Mouse (Mus musculus) CH12.LX (cell line): ENCODE results near the gene H2-DMa.

ENCODE experiments used
- CHD1 ChIP-seq: IDR thresholded peaks from 2 replicates; pipeline ENCODE4 v1.6.1; 2012; ENCODE audit warnings: low read depth, low read length, improper control_type of control experiment, inconsistent platforms
- CTCF ChIP-seq, 2 experiments: IDR thresholded peaks in 1 of 2; conservative IDR thresholded peaks in 1 of 2; 2 replicates each; pipeline ENCODE4 v1.5.1; 2011 to 2012; ENCODE audit warnings: low read depth in 2 of 2, low read length in 2 of 2, improper control_type of control experiment in 1 of 2, inconsistent platforms in 1 of 2, mild to moderate bottlenecking in 1 of 2, moderate library complexity in 1 of 2
- EP300 ChIP-seq: IDR thresholded peaks from 2 replicates; pipeline ENCODE4 v1.6.1; 2011; ENCODE audit warnings: low read length, improper control_type of control experiment
- MAFK ChIP-seq: IDR thresholded peaks from 2 replicates; pipeline ENCODE4 v1.6.1; 2011; ENCODE audit warnings: low read length, improper control_type of control experiment; ENCODE audit not compliant: insufficient replicate concordance
- MEF2A ChIP-seq: IDR thresholded peaks from 2 replicates; pipeline ENCODE4 v1.6.1; 2014; ENCODE audit warnings: low read depth, mild to moderate bottlenecking, inconsistent platforms, low read length, improper control_type of control experiment, borderline replicate concordance
- NELFE ChIP-seq: IDR thresholded peaks from 2 replicates; pipeline ENCODE4 v1.6.1; 2011; ENCODE audit warnings: low read depth, low read length, improper control_type of control experiment
- POLR2A ChIP-seq: IDR thresholded peaks from 2 replicates; pipeline ENCODE4 v1.6.1; 2011; ENCODE audit warnings: low read depth, mild to moderate bottlenecking, improper control_type of control experiment, low read length
- POLR2AphosphoS2 ChIP-seq: IDR thresholded peaks from 2 replicates; pipeline ENCODE4 v1.6.1; 2011; ENCODE audit warnings: low read depth, low read length, improper control_type of control experiment
- SIN3A ChIP-seq: IDR thresholded peaks from 2 replicates; pipeline ENCODE4 v1.6.1; 2012; ENCODE audit warnings: low read length, improper control_type of control experiment, inconsistent platforms
- TBP ChIP-seq: conservative IDR thresholded peaks from 2 replicates; pipeline ENCODE4 v1.6.1; 2011; ENCODE audit warnings: low read depth, low read length, improper control_type of control experiment
- TCF12 ChIP-seq: IDR thresholded peaks from 2 replicates; pipeline ENCODE4 v1.6.1; 2014; ENCODE audit warnings: low read depth, mild to moderate bottlenecking, inconsistent platforms, low read length, improper control_type of control experiment
- USF2 ChIP-seq: conservative IDR thresholded peaks from 2 replicates; pipeline ENCODE4 v1.6.1; 2011; ENCODE audit warnings: low read depth, low read length, improper control_type of control experiment
- ZC3H11A ChIP-seq: IDR thresholded peaks from 2 replicates; pipeline ENCODE4 v1.6.1; 2012; ENCODE audit warnings: low read depth, mild to moderate bottlenecking, inconsistent platforms, low read length, improper control_type of control experiment
- ZKSCAN1 ChIP-seq: IDR thresholded peaks from 2 replicates; pipeline ENCODE4 v1.6.1; 2012; ENCODE audit warnings: low read depth, inconsistent platforms, low read length, improper control_type of control experiment, borderline replicate concordance

DNA sequence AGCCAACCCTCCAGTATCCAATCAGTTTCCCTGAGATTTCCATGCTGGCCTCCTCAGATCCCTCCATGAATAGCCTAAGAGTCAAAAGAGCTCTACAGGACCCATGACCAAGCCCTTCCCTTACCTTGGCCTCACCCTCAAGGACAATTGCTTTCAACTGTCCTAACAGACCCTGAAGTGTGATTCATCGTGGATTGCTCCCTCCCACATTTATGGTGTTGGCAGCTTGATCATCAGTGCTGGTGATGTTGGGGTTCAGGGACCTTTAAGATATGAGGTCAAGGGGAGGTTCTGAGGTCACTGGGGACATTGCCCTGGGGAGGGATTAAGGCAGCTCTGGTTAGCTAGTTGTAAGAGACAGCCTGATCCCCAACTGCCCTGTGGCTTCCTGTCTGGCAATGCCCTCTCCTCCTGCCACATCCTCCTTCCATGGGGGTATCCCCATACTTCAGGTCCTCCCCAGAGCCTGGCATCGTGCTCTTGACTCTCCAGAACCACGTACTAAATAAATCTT is 22.8 kb upstream of the H2-DMa start:
- no peak for TF ChIP-seq POLR2A
- no peak for TF ChIP-seq MAFK
- no peak for TF ChIP-seq USF2
- TF ChIP-seq CHD1 = no peak
- TF ChIP-seq POLR2AphosphoS2 = no peak
- no peak for TF ChIP-seq CTCF (conservative IDR thresholded peaks at IDR 0.05 in 1 of 2, IDR thresholded peaks at IDR 0.05 in 1 of 2; ENCODE audit: low read depth in 2 of 2, low read length in 2 of 2)
- TF ChIP-seq ZC3H11A = no peak
- TF ChIP-seq ZKSCAN1 = no peak
- no peak for TF ChIP-seq EP300
- TF ChIP-seq TCF12 = no peak
- TF ChIP-seq NELFE = no peak
- no peak for TF ChIP-seq SIN3A
- TF ChIP-seq TBP = no peak
- no peak for TF ChIP-seq MEF2A
